Mouse (Mus musculus): ENCODE data around the gene Ankrd33. TPM values are rescaled to one million over a fixed set of nuclear protein-coding genes. Genes with fewer than 3 reads are reported as not detected.

Gene Ankrd33
- polyA plus RNA-seq, 2 experiments: not detected

GRCm38 (mm10) chr15:101123202-101123601, 7.6 kb downstream of the Ankrd33 start:
- Histone ChIP-seq H3K36me3 (ENCODE audit: control insufficient read depth, insufficient read depth, low read length) (no peaks in the 10 kb centered on the region), H3K4me1 (ENCODE audit: control insufficient read depth, insufficient read depth, low read length) (peaks cover 3% of the 10 kb centered on the region; the same call in 1 of the 2 replicates), H3K4me2 (replicated peaks; ENCODE audit: low read depth, low read length, severe bottlenecking) (no peak overlapping the region), H3K9me3 (ENCODE audit: control insufficient read depth, low read length) (0 out of 2 replicates have a peak, but pooled peaks cover 3% of the 10 kb centered on the region), H3K4me3 (replicated peaks; ENCODE audit: low read length) (no peak overlapping the region), H3K9ac (ENCODE audit: low read depth, low read length, severe bottlenecking) (no peak overlapping the region), H3K27me3 (ENCODE audit: control insufficient read depth, insufficient read depth, low read length) (no peaks in the 10 kb centered on the region), H3K27ac (replicated peaks; ENCODE audit: low read depth, low read length) (no peak overlapping the region)
- WGBS: 53% methylated on average over 4 of the region's 4 CpGs
- ATAC-seq (ENCODE audit: low FRiP score, low read depth): no peak
- no peak for DNase-seq (ENCODE audit: low spot score)
- TF ChIP-seq POLR2A (IDR thresholded peaks at IDR 0.05; ENCODE audit: borderline replicate concordance, extremely low read depth, insufficient read depth, insufficient read length): no peak

GRCm38 (mm10) chr15:101125561-101125960, 10.0 kb downstream of the Ankrd33 start:
- no peak overlapping the region for H3K9ac ChIP-seq (ENCODE audit: low read depth, low read length, severe bottlenecking)
- no peak overlapping the region for H3K27ac ChIP-seq (replicated peaks; ENCODE audit: low read depth, low read length)
- peaks cover 14% of the 10 kb centered on the region for H3K27me3 ChIP-seq (ENCODE audit: control insufficient read depth, insufficient read depth, low read length)
- 0 out of 2 replicates have a peak, but pooled peaks cover 3% of the 10 kb centered on the region for H3K9me3 ChIP-seq (ENCODE audit: control insufficient read depth, low read length)
- TF ChIP-seq POLR2A (IDR thresholded peaks at IDR 0.05; ENCODE audit: borderline replicate concordance, extremely low read depth, insufficient read depth, insufficient read length): no peak
- ATAC-seq (ENCODE audit: low FRiP score, low read depth) (no peak), DNase-seq (ENCODE audit: low spot score) (no peak)
- WGBS: 84% methylated on average over 6 of the region's 6 CpGs
- H3K36me3 ChIP-seq (ENCODE audit: control insufficient read depth, insufficient read depth, low read length): no peaks in the 10 kb centered on the region
- H3K4me2 ChIP-seq (replicated peaks; ENCODE audit: low read depth, low read length, severe bottlenecking): no peak overlapping the region
- H3K4me1 ChIP-seq (ENCODE audit: control insufficient read depth, insufficient read depth, low read length): peaks cover 13% of the 10 kb centered on the region; the same call in 1 of the 2 replicates
- no peak overlapping the region for H3K4me3 ChIP-seq (replicated peaks; ENCODE audit: low read length)

GRCm38 (mm10) chr15:101126876-101127544, 11.5 kb downstream of the Ankrd33 start:
- DNase-seq (ENCODE audit: low spot score): peak; percentile 61
- peaks cover 14% of the 10 kb centered on the region for H3K27me3 ChIP-seq (ENCODE audit: control insufficient read depth, insufficient read depth, low read length)
- 0 out of 2 replicates have a peak, but pooled peaks cover 3% of the 10 kb centered on the region for H3K9me3 ChIP-seq (ENCODE audit: control insufficient read depth, low read length)
- TF ChIP-seq POLR2A (IDR thresholded peaks at IDR 0.05; ENCODE audit: borderline replicate concordance, extremely low read depth, insufficient read depth, insufficient read length): no peak
- ATAC-seq (ENCODE audit: low FRiP score, low read depth): no peak
- H3K4me2 ChIP-seq (replicated peaks; ENCODE audit: low read depth, low read length, severe bottlenecking): no peak overlapping the region
- H3K36me3 ChIP-seq (ENCODE audit: control insufficient read depth, insufficient read depth, low read length): no peaks in the 10 kb centered on the region
- no peak overlapping the region for H3K4me3 ChIP-seq (replicated peaks; ENCODE audit: low read length)
- WGBS: 73% methylated on average over 12 of the region's 12 CpGs
- no peak overlapping the region for H3K27ac ChIP-seq (replicated peaks; ENCODE audit: low read depth, low read length)
- H3K9ac ChIP-seq (ENCODE audit: low read depth, low read length, severe bottlenecking): no peak overlapping the region
- H3K4me1 ChIP-seq (ENCODE audit: control insufficient read depth, insufficient read depth, low read length): peaks cover 21% of the 10 kb centered on the region

- Histone ChIP-seq H3K4me1 (ENCODE audit: control insufficient read depth, insufficient read depth, low read length) (peaks cover 22% of the 10 kb centered on the region), H3K27ac (replicated peaks; ENCODE audit: low read depth, low read length) (no peak within 1 kb of the TSS), H3K4me3 (replicated peaks; ENCODE audit: low read length) (peak within 1 kb of the TSS; percentile 42), H3K27me3 (ENCODE audit: control insufficient read depth, insufficient read depth, low read length) (peaks cover 14% of the 10 kb centered on the region), H3K9ac (ENCODE audit: low read depth, low read length, severe bottlenecking) (peak within 1 kb of the TSS; percentile 62), H3K9me3 (ENCODE audit: control insufficient read depth, low read length) (0 out of 2 replicates have a peak, but pooled peaks cover 3% of the 10 kb centered on the region), H3K4me2 (replicated peaks; ENCODE audit: low read depth, low read length, severe bottlenecking) (peak within 1 kb of the TSS; percentile 84), H3K36me3 (ENCODE audit: control insufficient read depth, insufficient read depth, low read length) (no peaks in the 10 kb centered on the region)
- no peak for DNase-seq (ENCODE audit: low spot score)
- ATAC-seq (ENCODE audit: low FRiP score, low read depth): peak; percentile 20; the same call in 1 of the 2 replicates
- 5% methylated on average over 46 of the region's 46 CpGs for WGBS
- TF ChIP-seq POLR2A (IDR thresholded peaks at IDR 0.05; ENCODE audit: borderline replicate concordance, extremely low read depth, insufficient read depth, insufficient read length): no peak
Observed at GRCm38 (mm10) chr15:101128181-101129089, 12.9 kb downstream of the Ankrd33 start, which contains the start of gene Acvrl1. Acvrl1 (plus strand) TSS chr15:101128522.

GRCm38 (mm10) chr15:101129412-101129811, 13.9 kb downstream of the Ankrd33 start:
- Histone ChIP-seq H3K9ac (ENCODE audit: low read depth, low read length, severe bottlenecking) (no peak overlapping the region; the same call in 1 of the 2 replicates), H3K27me3 (ENCODE audit: control insufficient read depth, insufficient read depth, low read length) (peaks cover 14% of the 10 kb centered on the region), H3K4me2 (replicated peaks; ENCODE audit: low read depth, low read length, severe bottlenecking) (peak overlapping the region; percentile 84), H3K4me3 (replicated peaks; ENCODE audit: low read length) (peak overlapping the region; percentile 42), H3K9me3 (ENCODE audit: control insufficient read depth, low read length) (0 out of 2 replicates have a peak, but pooled peaks cover 3% of the 10 kb centered on the region), H3K4me1 (ENCODE audit: control insufficient read depth, insufficient read depth, low read length) (peaks cover 28% of the 10 kb centered on the region), H3K36me3 (ENCODE audit: control insufficient read depth, insufficient read depth, low read length) (no peaks in the 10 kb centered on the region), H3K27ac (replicated peaks; ENCODE audit: low read depth, low read length) (no peak overlapping the region)
- no peak for DNase-seq (ENCODE audit: low spot score)
- no peak for ATAC-seq (ENCODE audit: low FRiP score, low read depth)
- no peak for TF ChIP-seq POLR2A (IDR thresholded peaks at IDR 0.05; ENCODE audit: borderline replicate concordance, extremely low read depth, insufficient read depth, insufficient read length)
- 37% methylated on average over 5 of the region's 5 CpGs for WGBS
